Mouse (Mus musculus) frontal cortex, postnatal 36 days (tissue): ENCODE measurements around the gene Klhl26.

Source experiments
- DNase-seq, 2 experiments: peaks; one replicate each; pipeline ENCODE4 v3.0.0; 2022; ENCODE audit warnings: low spot score in 2 of 2

The Klhl26 gene

GRCm38 (mm10) chr8:70447639-70448420, 28.9 kb downstream of the Klhl26 start:
- DNase-seq: peak in 1 of 2 experiments; percentile 20

- no peak for DNase-seq
Measured at GRCm38 (mm10) chr8:70445988-70446387, 30.8 kb downstream of the Klhl26 start.

- no peak for DNase-seq
Measured at GRCm38 (mm10) chr8:70443326-70443725, 33.4 kb downstream of the Klhl26 start.

GRCm38 (mm10) chr8:70441565-70441964, 35.2 kb downstream of the Klhl26 start:
- no peak for DNase-seq

GRCm38 (mm10) chr8:70440246-70440645, 36.5 kb downstream of the Klhl26 start:
- no peak for DNase-seq

- no peak for DNase-seq
Measured at GRCm38 (mm10) chr8:70439848-70440179, 37.0 kb downstream of the Klhl26 start.

GRCm38 (mm10) chr8:70439055-70439847, 37.5 kb downstream of the Klhl26 start, which contains the start of gene Crtc1:
Gene Crtc1, minus strand, starts transcription at chr8:70439579.
- DNase-seq: peak; percentile 94 to 95

GRCm38 (mm10) chr8:70438423-70438822, 38.3 kb downstream of the Klhl26 start:
- no peak for DNase-seq

GRCm38 (mm10) chr8:70435156-70435555, 41.6 kb downstream of the Klhl26 start:
- DNase-seq: no peak

- DNase-seq: no peak
Measured at GRCm38 (mm10) chr8:70432991-70433536, 43.7 kb downstream of the Klhl26 start.

- DNase-seq: no peak
Measured at GRCm38 (mm10) chr8:70431213-70431612, 45.6 kb downstream of the Klhl26 start.

GRCm38 (mm10) chr8:70426300-70426907, 50.4 kb downstream of the Klhl26 start:
- no peak for DNase-seq

GRCm38 (mm10) chr8:70422722-70423121, 54.0 kb downstream of the Klhl26 start:
- no peak for DNase-seq

GRCm38 (mm10) chr8:70421349-70422104, 55.2 kb downstream of the Klhl26 start:
- no peak for DNase-seq

GRCm38 (mm10) chr8:70419879-70420643, 56.7 kb downstream of the Klhl26 start:
- no peak for DNase-seq

- peak; percentile 61 to 68 for DNase-seq
Measured at GRCm38 (mm10) chr8:70418954-70419353, 57.8 kb downstream of the Klhl26 start.

GRCm38 (mm10) chr8:70417914-70418313, 58.9 kb downstream of the Klhl26 start:
- DNase-seq: peak; percentile 85 to 90

- DNase-seq: peak; percentile 70 to 72
Measured at GRCm38 (mm10) chr8:70416941-70417340, 59.8 kb downstream of the Klhl26 start.

- peak; percentile 34 to 59 for DNase-seq
Measured at GRCm38 (mm10) chr8:70415540-70416451, 61.0 kb downstream of the Klhl26 start.
